Comparison of ENCODE assay signal across 9 mouse cellular contexts in genomic region chr6:116632129-116632528, GRCm38 (mm10). TPM values are rescaled to one million over a fixed set of nuclear protein-coding genes. Genes with fewer than 3 reads are reported as not detected.
DNase-seq lines count a peak whose midpoint lies in the region; ATAC-seq and TF ChIP-seq lines count a peak whose summit lies in the region.
"Had no signal": no experiment of that assay in that cellular context is flagged by ENCODE, and none has a peak within 500 bp of the region (broad histone marks: within the 10 kb centered on the region; RNA-seq: fewer than 3 reads in every experiment).

No protein-coding gene starts in this region.

- H3K9me3 ChIP-seq in lung, postnatal 0 days (ENCODE audit: low read length) = no peaks in the 10 kb centered on the region

- H3K27ac ChIP-seq in bone marrow, adult 2 months (ENCODE audit: control insufficient read depth, insufficient read depth, low read depth, low read length, poor library complexity) = no peak overlapping the region
- no peak overlapping the region for H3K27ac ChIP-seq in embryonic fibroblast, embryonic 13.5 days (ENCODE audit: insufficient read depth, low read length)
- H3K27ac ChIP-seq in lung, postnatal 0 days (ENCODE audit: low read length) = no peak overlapping the region

- no peak for TF ChIP-seq POLR2A in bone marrow, adult 2 months (IDR thresholded peaks at IDR 0.05; ENCODE audit: borderline replicate concordance, control insufficient read depth, low read depth, low read length)
- TF ChIP-seq POLR2A in embryonic fibroblast, embryonic 13.5 days (IDR thresholded peaks at IDR 0.05; ENCODE audit: low read depth, low read length) = no peak

- TF ChIP-seq CTCF in bone marrow, adult 2 months (IDR thresholded peaks at IDR 0.05; ENCODE audit: control insufficient read depth, insufficient read depth, low read length) = peak; percentile 82
- peak; percentile 44 for TF ChIP-seq CTCF in embryonic fibroblast, embryonic 13.5 days (IDR thresholded peaks at IDR 0.05; ENCODE audit: borderline replicate concordance, insufficient read depth, low read length)
- peak; percentile 92 for TF ChIP-seq CTCF in lung, postnatal 0 days (IDR thresholded peaks at IDR 0.05)

- no peak overlapping the region for H3K4me2 ChIP-seq in lung, postnatal 0 days (replicated peaks; ENCODE audit: low read depth, low read length)

- peak; percentile 86 for DNase-seq in 416B (ENCODE audit: low read depth)
- peak; percentile 80 to 82 for DNase-seq in B cell, adult 2 months
- peak; percentile 87 to 89 for DNase-seq in kidney, postnatal 4 days
- peak; percentile 77 for DNase-seq in lung, postnatal 0 days (ENCODE audit: low spot score)
- peak; percentile 58 to 60 for DNase-seq in right cerebral cortex, postnatal 36 days (ENCODE audit: low spot score in 2 of 2)

- 43% methylated on average over 1 of the region's 1 CpGs for WGBS in bone marrow, adult 2 months
- 58% methylated on average over 1 of the region's 1 CpGs for WGBS in lung, postnatal 0 days

- H3K4me1 ChIP-seq in bone marrow, adult 2 months (ENCODE audit: control insufficient read depth, insufficient read depth, low read length) = no peaks in the 10 kb centered on the region; the same call in 1 of the 2 replicates
- H3K4me1 ChIP-seq in embryonic fibroblast, embryonic 13.5 days (ENCODE audit: control insufficient read depth, insufficient read depth, low read length) = no peaks in the 10 kb centered on the region
- peaks cover 19% of the 10 kb centered on the region; the same call in 1 of the 2 replicates for H3K4me1 ChIP-seq in lung, postnatal 0 days (ENCODE audit: insufficient read depth, low read depth, low read length)

- H3K36me3 ChIP-seq in lung, postnatal 0 days (ENCODE audit: insufficient read depth, low read length) = no peaks in the 10 kb centered on the region

- no peak for ATAC-seq in lung, postnatal 0 days
- no peak for ATAC-seq in erythroblast, adult 5-6 weeks (replicated peaks; ENCODE audit: low FRiP score, poor library complexity, severe bottlenecking)

- TF ChIP-seq EP300 in lung, postnatal 0 days (IDR thresholded peaks at IDR 0.05) = peak; percentile 20; the same call in 1 of the 2 replicates

- no peaks in the 10 kb centered on the region for H3K27me3 ChIP-seq in lung, postnatal 0 days (replicated peaks; ENCODE audit: insufficient read depth, low read length)

- H3K4me3 ChIP-seq in bone marrow, adult 2 months (replicated peaks; ENCODE audit: control insufficient read depth, low read depth, low read length) = no peak overlapping the region
- no peak overlapping the region for H3K4me3 ChIP-seq in embryonic fibroblast, embryonic 13.5 days (ENCODE audit: insufficient read depth, low read length)
- H3K4me3 ChIP-seq in lung, postnatal 0 days (ENCODE audit: low read depth, low read length) = no peak overlapping the region

- H3K9ac ChIP-seq in lung, postnatal 0 days (replicated peaks; ENCODE audit: low read depth) = no peak overlapping the region

RNA-seq across cellular contexts. Expression of gene Zfp422, which starts 3.3 kb away (rescaled TPM):
- polyA plus RNA-seq in bone marrow, adult 2 months (2011; ENCODE audit: insufficient read depth, insufficient read length, low replicate concordance, missing spikeins) = 7.1 and 12.1 TPM in 2 replicates
- 28.4 and 49.7 TPM in 2 replicates for polyA plus RNA-seq in embryonic fibroblast, embryonic 13.5 days (2011; ENCODE audit: insufficient read length, low read depth, missing spikeins)
- 58.1 and 64.4 TPM in 2 replicates for polyA plus RNA-seq in lung, postnatal 0 days (2015; fragmentation: Nextera tagmentation; extraction: Ambion mirVana)
- 18.6 and 21.1 TPM in 2 replicates for total RNA-seq in erythroblast, adult 5-6 weeks (2015; ENCODE audit: low replicate concordance)
- total RNA-seq in erythroblast, adult 5-6 weeks (2017; ENCODE audit: low replicate concordance) = 3.9 and 8.5 TPM in 2 replicates

RNA-seq across cellular contexts. Expression of gene Depp1, which starts 18.3 kb away (rescaled TPM):
- polyA plus RNA-seq in bone marrow, adult 2 months (2011; ENCODE audit: insufficient read depth, insufficient read length, low replicate concordance, missing spikeins) = 11.9 and 15.0 TPM in 2 replicates
- not detected in 2 replicates for polyA plus RNA-seq in embryonic fibroblast, embryonic 13.5 days (2011; ENCODE audit: insufficient read length, low read depth, missing spikeins)
- polyA plus RNA-seq in lung, postnatal 0 days (2015; fragmentation: Nextera tagmentation; extraction: Ambion mirVana) = 79.3 and 86.1 TPM in 2 replicates
- total RNA-seq in erythroblast, adult 5-6 weeks (2015; ENCODE audit: low replicate concordance) = not detected in 2 replicates
- 0.77 TPM in 1 of 2 replicates, not detected in the other for total RNA-seq in erythroblast, adult 5-6 weeks (2017; ENCODE audit: low replicate concordance)

RNA-seq across cellular contexts. Expression of gene Rassf4, which starts 41.6 kb away (rescaled TPM):
- 8.8 and 18.3 TPM in 2 replicates for polyA plus RNA-seq in bone marrow, adult 2 months (2011; ENCODE audit: insufficient read depth, insufficient read length, low replicate concordance, missing spikeins)
- 0.65 and 2.0 TPM in 2 replicates for polyA plus RNA-seq in embryonic fibroblast, embryonic 13.5 days (2011; ENCODE audit: insufficient read length, low read depth, missing spikeins)
- polyA plus RNA-seq in lung, postnatal 0 days (2015; fragmentation: Nextera tagmentation; extraction: Ambion mirVana) = 9.3 and 10.0 TPM in 2 replicates
- total RNA-seq in erythroblast, adult 5-6 weeks (2015; ENCODE audit: low replicate concordance) = 18.6 and 21.1 TPM in 2 replicates
- 9.5 and 13.4 TPM in 2 replicates for total RNA-seq in erythroblast, adult 5-6 weeks (2017; ENCODE audit: low replicate concordance)

RNA-seq across cellular contexts. Expression of gene Olfr215, which starts 48.1 kb away (rescaled TPM):
- polyA plus RNA-seq in bone marrow, adult 2 months (2011; ENCODE audit: insufficient read depth, insufficient read length, low replicate concordance, missing spikeins) = not detected in 2 replicates
- polyA plus RNA-seq in embryonic fibroblast, embryonic 13.5 days (2011; ENCODE audit: insufficient read length, low read depth, missing spikeins) = not detected in 2 replicates
- polyA plus RNA-seq in lung, postnatal 0 days (2015; fragmentation: Nextera tagmentation; extraction: Ambion mirVana) = not detected in 2 replicates
- total RNA-seq in erythroblast, adult 5-6 weeks (2015; ENCODE audit: low replicate concordance) = not detected in 2 replicates
- not detected in 2 replicates for total RNA-seq in erythroblast, adult 5-6 weeks (2017; ENCODE audit: low replicate concordance)
- polyA plus RNA-seq: heart, embryonic 16.5 days had no signal
